Mouse (Mus musculus) mature B cell (primary cell): ENCODE data around the gene Hdac7.
"Not testable (repeated sequence)": the region's sequence is repeated elsewhere in the genome, so short reads cannot be mapped to it uniquely, and the experiment has no call there.

Experiments used
- in situ Hi-C: fragments of 300-500 bp; cut with MboI; formaldehyde crosslinking; loops from 2 replicates; pipeline ENCODE4 v1.14.3; 2019

Hdac7 gene

DNA sequence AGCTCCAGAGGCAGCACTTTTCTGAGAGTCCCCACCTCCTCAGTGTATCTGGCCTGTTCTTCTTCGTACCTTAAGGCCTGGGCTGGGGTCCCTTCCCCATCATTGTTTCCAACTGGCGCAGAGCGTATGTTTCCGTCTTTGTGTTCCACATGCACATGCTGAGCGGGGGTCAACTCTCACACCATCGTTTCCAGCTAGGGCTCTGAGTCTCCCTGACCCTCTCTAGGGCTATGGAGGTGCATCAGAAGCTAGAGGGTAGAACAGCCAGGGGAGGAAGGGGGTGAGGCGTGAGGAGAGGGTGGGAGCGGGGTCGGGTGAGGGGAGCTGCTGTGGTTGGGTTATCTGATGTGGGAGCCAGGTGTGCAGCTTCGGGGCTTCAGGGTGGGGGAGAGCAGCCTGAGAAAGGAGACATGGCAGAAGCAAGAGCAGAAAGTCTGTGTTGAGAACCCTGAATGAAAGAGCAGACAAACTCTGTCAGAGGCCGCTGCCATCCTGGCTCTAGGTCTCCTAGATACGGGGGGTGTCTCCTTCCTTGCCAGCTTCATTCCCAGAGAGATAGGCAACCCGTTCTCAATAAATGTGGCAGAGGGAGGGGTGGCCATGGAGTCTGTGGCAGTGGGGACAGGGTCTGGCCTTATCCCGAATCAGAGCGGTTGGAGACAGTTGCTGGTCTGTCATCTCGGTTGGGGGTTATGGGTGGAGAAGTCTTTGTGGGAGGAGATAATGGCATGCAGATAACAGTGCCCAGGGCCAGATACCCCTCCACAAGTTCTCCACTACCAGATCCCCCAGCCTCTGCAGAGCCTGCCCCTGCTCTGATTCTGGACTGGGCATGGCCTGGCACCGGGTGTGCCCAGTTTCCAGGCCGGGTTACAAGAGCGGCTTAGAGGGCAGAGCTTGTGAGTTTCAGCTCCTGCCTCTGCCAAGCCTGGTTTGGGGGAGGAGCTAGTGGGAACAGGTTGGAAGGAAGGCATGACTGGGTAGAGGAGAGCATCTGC lies at the start of gene Hdac7:
Hdac7 (minus strand) TSS at position 466 of the 998 bp plus-strand sequence.
- in situ Hi-C loops = loop anchor here (5.0 kb wide), 1 partner anchor 52 kb away; no protein-coding TSS in a partner anchor

DNA sequence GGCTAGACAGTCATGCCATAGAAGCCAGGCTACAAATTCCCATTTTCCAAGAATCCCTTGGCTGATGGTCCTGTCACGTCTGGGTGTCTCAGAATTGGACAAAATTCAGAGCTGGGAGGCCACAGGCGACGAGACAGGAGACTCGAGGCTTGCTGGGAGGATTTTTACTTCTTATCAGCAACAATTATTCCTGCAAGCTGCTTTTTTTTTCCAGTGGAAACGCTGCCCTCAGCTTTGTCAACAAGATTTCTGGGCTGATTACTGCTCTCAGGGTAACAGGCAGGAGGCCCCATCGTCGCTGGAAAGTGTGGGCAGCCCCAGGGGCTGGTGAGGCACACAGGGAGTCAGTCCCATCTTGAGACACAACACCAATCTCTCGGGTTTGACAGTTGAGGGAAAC lies 48.2 kb upstream of the Hdac7 start:
- in situ Hi-C loops = no loop called here

DNA sequence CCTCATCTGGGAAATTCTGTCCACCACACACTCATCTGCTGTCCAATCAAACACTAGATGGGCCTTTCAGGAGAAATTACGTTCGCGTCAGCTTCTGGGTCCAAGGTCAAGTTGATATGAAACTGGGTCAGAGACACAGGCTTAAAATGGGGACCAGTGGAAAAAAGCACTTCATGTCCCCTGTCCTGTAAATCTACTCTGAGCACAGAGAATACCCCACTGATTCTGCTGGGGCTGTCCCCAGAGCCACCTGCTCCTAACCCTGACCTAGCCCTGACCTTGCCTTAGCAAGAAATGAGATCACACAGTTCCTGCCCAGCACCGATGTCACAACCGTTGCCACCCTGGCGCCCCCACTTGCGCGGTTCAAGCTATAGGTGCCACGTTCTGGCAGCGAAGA lies 46.1 kb upstream of the Hdac7 start:
- in situ Hi-C loops = no loop called here

DNA sequence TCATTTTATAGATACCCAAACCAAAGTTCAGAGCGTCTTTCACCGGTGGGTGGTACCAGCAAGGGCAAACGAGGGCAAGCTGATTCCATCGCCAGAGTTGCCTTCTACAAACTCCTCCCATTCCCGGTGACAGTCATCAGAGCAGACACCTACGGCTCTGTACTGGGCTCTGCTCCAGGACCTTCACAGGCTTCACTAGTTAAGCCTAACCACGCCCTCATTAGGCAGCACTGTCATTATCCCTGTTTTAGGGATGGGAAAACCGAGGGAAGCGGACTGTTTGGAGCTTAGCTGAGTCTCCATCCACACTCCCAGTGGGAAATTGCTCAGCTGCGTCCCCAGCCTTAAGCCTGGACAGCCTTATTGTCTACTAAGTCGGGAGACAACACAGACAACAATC lies 45.7 kb upstream of the Hdac7 start:
- in situ Hi-C loops = no loop called here

DNA sequence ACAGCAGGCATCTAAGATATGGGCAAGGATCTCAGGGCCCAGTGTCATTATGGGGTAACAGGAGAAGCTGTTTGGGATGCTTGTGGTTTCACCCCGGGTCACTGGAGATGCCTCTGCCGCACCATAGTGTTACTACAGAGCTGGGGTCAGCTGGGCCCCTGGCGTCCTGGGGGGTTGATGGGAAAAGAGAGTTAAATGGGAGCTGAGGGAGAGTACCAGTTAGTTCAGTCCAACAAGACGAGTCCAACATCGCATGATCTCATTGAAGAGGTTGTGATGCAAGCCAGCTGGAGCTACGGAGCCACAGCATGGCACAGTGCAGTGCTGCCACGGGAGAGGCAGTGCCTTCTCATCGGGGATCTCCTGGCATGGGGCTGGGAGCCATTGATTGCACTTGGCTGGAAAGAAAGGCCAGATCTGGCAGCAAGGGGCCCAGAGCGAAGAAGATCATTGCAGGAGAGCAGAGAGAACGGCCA lies 43.3 kb upstream of the Hdac7 start:
- in situ Hi-C loops = no loop called here

DNA sequence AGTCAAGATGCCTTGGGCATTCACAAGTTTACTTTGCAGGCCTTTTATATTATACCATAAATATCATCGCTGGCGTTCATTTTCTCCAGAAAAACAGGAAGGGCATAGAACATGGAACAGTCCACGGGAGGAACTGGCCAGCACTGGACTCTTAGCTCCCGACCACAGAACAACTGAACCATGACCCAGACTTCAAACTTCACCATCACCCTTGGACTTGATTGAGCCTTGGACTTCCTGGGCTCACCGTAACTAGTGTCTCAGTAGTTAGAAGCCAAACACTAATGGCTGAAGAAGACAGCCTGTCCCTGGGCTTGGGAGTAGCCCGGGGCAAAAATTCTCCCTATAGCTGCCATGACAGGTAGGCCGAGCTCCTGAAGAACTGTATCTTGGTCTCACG lies 37.1 kb upstream of the Hdac7 start:
- in situ Hi-C loops = no loop called here

DNA sequence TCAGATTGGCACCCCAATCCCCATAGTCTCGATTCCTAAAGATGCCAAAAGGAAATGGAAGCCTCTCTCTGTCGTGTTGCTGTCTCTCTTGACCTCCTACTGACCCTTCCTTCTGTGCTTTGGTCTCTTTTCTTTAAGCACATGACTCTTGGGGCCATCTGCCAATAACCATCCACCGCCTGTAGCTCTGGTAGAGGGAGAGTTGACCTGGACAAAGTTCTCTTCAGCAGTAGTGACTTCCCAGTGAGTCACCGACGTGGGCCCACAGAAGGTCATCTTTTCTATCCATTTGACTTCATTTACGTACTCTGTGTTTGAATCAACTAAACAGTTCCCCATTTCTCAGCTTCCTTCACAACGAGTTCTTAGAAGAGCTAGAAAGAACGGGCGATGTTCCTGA lies 36.1 kb upstream of the Hdac7 start:
- in situ Hi-C loops = no loop called here

DNA sequence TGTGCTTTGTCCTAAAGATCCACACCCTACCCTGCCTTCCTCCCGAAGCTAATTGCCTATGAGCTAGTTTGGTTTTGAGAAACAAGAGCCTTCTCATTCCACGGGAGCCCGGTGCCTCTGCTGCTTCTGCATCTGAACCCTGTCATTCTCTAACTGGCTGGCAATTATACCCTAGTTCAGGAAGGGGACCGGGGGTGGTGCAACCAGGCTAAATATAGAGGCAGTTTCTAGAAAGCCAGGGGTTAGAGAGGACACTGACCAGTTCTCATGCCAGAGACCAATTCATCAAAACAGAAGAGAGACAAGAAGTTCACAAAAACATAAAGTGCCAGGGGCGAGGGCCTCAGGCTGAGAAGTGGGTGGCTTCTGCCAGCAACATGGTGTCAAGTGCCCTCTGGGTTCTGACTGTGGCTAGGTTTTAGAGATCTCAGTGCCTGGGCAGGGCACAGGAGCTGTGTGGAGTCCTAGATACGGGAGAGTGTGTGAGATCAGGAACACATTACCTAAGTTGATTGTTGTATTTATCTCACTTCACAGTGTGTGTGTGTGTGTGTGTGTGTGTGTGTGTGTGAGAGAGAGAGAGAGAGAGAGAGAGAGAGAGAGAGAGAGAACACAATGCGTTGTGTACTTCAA lies 34.5 kb upstream of the Hdac7 start:
- in situ Hi-C loops = no loop called here

DNA sequence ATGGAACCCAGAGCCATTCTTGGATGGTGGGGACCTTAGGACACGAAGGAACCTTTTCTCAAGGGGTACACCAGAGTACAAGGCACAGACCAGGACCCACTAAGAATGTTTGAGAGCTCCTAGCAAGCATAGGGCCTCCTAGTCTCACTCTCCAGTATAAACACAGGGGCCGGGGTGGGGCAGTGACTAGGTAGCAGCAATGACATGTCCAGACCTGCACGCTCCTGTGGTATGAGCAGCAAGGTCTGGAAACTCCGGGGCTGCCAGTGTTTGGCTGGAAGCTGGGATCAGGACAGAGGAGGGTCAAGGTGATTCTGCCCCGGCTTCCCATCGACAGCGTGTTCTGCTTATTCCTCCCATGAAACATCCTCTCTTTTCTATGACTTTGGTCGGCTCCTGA lies 31.5 kb upstream of the Hdac7 start:
- in situ Hi-C loops = no loop called here

DNA sequence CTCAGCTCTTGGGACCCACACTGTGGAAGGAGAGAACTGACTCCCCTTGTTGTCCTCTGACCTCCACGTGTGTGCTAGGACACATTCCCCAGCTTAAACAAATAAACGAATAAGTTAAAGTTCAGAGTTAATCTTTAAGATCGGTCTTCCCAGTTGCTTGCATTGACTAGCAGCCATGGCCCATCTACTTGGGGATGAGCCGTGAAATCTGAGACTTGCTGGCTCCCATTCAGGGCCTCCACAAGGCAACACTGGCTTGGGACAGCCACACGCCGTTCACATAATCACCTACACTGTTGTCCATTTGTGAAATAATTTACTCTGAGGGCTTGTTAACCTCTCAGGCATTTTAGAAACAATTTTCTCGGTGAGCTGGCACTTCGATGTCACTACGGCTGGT lies 29.4 kb upstream of the Hdac7 start:
- in situ Hi-C loops = no loop called here

DNA sequence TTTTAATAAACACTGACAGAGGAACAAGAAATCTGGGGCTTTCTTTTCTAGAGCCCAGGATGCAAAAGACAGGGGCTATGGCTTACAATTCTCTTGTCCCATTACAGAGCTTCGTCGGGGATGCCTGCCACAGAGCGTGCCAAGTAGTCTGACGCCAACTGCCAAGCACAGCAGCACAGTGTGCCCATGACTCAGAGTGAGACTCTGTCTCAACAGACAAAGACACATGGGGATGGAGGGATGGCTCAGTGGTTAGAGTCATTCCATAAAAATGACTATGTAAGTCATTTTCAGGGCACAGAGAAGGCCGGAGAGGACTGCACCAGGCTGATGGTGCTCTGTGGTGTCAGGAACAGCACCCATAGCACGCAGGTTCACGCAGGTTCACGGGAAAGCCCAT lies 27.9 kb upstream of the Hdac7 start:
- in situ Hi-C loops = no loop called here

DNA sequence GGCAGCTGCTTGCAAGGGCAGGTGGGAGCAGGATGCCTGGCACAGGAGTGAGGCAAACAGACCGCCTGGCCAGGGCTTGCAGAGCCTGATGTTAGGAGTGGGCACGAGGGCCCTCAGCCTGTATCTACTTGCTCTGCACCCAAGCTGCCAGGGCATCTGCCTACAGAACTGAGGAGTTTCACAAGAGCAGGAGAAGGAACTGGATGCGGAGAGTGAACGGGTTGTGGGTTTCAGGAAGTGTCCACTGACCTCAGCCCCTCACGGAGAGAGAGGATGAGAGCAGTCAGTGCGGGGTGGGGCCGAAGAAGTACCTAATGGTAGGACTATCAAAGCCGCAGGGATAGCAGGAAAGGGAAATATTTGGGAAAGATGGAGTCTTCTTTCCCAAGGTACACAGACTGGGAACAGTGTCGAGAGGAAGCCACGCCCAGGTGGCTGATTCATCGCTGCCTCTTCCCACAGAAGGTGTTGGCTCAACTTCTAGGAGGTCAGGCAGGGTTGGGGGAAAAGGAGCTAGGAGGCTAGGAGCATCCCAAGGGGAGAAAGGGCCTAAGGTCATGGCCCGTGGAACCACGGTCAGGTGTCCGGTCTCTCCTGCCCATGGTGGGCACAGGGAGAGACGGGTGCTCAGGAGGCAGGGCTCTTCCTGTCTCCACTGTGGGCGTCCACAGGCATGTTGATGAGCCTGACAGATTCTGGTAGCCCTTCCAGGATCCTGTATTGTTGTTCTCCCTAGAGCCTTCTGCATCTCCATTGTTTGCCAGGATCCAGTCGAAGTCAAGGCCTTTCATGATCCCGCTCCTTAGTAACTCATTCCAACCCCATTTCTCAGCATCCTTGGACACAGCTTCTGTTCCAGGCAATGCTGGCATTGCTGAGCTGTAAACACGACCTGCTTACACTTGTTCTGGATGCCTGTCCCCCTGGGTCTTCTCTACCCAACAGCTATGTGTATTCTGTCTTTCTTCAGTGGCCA lies 27.0 kb upstream of the Hdac7 start:
- in situ Hi-C loops = no loop called here

DNA sequence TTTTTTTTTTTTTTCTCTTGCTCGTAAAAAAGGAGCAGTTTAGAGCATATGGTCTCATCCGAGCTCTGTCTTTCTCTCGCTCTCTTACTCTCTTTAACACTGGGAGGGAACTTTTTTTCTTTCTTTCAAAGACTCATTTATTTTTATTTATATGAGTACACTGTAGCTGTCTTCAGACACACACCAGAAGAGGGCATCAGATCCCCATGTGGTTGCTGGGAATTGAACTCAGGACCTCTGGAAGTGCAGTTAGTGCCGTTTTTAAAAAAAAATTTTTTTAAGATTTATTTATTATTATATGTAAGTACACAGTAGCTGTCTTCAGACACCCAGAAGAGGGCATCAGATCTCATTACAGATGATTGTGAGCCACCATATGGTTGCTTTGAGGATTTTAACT lies 25.8 kb upstream of the Hdac7 start:
- in situ Hi-C loops = not testable (repeated sequence)

DNA sequence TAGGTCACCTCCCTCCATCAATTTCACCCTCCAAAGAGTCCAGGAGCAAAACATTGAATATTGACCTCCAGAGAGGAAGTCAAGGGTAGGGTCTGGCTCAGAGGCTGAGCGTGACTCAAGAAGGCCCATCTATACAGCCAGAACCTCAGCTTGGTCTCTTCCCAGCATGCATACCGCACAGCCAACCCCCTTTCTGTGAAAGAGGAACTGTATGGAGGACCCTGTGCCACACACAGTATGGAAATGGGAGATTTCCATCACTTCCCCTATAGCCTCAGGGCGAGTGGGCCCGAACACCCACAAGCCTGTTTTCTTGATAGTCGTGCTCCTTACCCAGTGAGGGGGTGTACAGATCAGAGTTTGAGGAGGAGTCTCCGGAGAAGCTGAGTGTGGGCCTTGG lies 24.7 kb upstream of the Hdac7 start:
- in situ Hi-C loops = no loop called here

DNA sequence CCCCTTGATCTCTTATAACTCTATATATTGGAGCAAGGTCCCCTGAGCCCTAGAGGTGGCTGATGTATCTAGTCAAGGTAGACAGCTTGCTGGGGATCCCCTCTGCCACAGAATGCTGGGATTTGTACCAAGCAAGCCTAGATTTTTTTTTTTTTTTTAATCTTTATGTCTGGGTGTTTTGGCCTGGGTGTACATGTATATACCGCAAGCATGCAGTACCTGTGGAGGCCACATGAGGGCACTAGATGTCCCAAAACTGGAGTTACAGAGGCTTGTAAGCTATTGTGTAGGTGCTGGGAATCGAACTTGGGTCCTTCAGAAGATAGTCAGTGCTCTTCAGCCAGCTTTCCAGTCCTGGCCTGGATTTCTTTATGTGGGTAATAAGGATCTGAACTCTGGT lies 21.7 kb upstream of the Hdac7 start:
- in situ Hi-C loops = no loop called here

DNA sequence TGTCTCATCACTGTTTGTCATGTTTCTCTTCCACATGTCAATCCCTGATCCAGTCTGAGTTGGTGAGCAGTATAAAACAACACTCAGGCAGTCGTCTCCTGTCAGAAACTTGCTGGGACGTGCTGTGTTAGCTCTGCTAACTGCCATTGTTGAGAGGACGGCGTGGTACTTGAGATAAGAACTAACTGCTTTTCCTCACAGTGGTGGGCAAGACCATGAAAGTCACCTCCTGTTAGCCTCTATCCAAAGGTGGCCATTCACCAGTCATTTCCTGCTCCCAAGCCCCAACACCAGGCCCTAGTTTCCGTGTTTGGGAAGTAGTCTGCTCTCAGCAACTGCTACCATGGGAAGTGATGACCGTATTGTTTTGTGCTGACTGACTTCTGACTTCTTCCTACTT lies 20.9 kb upstream of the Hdac7 start:
- in situ Hi-C loops = no loop called here

DNA sequence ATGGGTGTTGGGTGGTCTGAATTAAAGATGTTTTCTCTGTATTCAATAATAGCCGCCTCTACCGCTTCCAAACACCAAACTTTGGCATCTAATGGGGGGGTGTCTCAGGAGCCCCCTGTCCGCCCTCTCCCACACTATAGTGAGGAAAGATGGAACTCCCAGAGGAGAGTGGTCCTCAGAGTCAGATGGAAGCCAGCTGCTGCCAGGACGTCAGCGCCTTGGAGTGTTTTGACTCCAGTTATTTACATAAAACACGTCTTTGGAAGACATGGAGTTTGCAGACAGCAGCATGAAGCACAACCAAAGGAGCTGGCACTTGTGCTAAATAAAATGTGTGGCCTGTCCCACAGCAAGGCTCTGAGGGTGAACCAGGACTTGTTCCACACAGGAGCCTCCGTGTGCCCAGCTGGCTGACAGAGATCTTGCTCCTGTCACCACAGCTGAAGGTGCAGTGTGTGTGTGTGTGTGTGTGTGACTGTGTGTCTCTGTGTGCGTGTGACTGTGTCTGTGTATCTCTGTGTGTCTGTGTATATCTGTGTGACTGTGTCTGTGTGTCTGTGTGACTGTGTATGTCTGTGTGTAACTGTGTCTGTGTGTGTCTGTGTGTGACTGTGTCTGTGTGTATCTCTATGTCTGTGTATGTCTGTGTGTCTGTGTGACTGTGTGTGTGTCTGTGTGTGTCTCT lies 20.2 kb upstream of the Hdac7 start:
- in situ Hi-C loops = no loop called here

DNA sequence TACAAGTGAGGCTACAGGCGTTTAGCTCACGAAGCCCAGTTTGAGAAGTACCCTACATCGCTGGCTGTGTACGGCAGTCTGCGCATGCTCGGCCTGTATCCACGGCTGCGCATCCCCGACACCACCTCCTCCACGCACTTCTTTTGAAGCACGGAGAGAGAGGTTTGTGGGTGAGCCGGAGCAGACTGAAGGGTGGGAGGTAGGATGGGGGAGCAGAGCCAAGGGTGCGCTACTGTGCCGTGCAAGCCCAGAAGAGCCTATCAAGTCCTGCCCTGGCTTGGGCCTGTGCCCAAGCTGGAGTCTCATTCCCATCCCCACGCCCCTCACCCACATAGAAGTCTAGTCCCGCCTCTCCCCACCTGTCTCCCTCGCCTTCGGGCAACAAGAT lies 19.2 kb upstream of the Hdac7 start:
- in situ Hi-C loops = no loop called here

DNA sequence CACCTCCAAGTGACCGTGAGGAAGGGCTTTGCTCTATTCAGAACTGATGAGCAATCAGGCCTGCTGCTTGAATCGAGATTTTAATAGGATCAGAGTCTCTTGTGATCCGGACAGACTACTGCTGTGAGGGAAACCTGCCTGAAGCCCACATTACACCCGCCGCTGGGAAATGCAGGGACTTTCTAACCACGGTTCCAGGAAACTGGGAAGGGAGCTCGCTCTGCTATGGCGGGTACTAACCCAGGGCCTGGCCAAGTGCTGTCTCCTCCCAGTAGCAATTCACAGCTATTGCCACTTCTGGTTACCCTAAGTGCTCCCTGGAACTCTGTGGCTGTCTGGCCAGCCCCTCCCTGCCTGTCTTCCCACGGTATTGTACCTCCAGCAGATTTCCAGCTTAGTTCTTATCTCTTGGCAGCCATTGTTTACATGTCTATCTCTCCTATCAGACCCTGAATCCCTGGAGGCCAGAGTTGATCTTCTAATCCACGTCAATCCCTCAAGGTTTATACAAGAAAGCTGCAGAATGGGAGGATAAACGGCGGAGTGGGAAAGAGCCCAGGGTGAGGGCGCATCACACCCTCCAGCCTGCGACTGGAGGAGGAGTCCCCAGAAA lies 18.7 kb upstream of the Hdac7 start:
- in situ Hi-C loops = no loop called here

DNA sequence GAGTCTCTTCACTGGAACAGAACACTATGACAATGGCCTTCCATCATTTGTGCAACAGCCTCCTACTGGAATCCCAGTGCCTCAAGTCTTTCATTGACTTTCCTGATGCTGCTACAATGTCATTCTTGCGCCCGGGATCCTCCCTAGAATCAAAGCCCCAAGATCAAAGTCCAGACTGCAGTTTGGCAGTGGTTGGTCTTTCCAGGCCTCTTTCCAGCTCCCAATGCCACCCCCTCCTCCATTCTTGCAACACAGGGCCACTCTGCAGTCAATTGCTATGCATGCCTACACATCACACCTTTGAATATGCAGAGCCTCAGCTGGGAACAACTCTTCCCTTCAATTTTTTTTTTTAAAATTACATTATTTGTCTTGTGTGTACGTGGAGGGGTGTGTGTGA lies 16.1 kb upstream of the Hdac7 start:
- in situ Hi-C loops = no loop called here

DNA sequence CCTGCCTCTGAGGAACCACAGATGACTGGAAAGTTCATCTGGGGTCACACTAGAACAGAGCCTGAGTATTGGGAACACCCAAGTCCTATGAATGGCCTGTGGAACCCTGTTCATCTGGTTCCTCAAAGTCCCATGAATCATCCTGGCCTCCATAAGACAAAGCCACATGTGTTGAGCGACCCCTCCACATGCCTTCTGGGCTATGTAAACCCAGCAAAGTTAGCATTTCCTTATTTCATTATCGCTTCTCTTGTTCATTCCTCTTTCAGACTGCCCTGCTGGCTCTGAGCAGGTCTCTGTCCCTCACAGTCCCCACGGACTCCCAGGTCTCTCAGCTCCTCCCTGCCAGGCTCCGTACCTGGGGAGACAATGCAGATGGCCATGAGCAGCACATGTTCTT lies 14.1 kb upstream of the Hdac7 start:
- in situ Hi-C loops = no loop called here
